Mouse (Mus musculus) B cell, adult 2 months (primary cell): ENCODE data around the gene Spata5.
"Not testable (repeated sequence)": the region's sequence is repeated elsewhere in the genome, so short reads cannot be mapped to it uniquely, and the experiment has no call there.

Source experiments
- DNase-seq, 2 experiments: peaks; one replicate each; pipeline ENCODE4 v3.0.0; 2022

Gene Spata5

DNA sequence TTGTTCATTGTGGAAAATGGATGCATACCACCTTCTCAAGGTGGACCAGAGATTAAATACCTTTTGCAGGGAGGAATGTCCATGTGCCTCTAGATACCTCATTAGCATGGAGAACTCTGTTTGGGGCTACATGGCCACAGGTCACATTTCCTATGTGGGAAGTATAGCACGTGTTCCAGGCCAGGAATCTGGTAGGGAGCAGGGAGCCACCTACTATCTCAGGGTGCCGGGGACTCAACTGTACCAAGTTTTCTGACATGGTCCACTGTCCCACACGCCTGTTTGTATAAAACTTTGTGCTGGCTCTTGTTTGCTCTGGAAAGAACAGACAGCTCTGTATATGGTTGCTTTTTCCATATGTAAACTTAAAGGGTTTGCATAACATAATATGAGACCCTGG is 158.0 kb downstream of the Spata5 start:
- DNase-seq, result no peak

GRCm38 (mm10) chr3:37584576-37584975 is 164.9 kb downstream of the Spata5 start:
- no peak for DNase-seq

DNA sequence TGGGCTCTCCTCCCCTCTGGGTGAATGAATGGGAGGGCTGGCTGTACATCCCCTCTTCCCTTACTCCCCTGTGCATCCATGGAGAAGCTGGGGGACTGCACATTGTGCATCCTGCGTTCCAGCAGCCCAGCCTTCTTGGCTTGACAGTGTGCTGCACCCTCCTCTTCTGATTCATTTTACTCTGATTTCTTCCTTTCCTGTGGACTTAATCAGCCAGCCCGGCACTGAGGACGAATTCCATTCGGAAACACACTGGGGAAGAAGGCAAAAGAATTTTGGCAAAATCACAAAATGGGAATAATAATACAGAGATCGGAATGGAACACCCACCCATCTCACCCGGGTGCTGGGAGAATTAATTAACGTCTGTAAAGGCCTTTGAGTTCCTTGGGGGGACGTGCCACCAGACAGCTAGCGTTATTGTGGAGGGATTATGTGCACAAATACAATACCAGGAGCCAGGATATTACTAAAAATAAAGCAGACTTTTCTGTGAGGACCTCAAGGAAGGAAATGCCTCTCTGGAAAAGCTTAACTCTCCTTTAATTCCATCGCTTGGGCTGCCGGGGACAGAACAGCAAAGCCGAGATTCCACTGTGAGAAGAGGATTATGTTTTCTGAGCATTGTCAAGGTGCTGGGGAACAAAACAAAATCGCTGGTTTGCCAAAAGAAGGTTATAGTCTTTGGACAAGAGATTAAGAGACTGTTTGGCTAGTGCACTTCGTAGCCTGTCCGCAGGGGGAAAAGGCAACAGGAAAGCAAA is 166.5 kb downstream of the Spata5 start:
- no peak for DNase-seq

DNA sequence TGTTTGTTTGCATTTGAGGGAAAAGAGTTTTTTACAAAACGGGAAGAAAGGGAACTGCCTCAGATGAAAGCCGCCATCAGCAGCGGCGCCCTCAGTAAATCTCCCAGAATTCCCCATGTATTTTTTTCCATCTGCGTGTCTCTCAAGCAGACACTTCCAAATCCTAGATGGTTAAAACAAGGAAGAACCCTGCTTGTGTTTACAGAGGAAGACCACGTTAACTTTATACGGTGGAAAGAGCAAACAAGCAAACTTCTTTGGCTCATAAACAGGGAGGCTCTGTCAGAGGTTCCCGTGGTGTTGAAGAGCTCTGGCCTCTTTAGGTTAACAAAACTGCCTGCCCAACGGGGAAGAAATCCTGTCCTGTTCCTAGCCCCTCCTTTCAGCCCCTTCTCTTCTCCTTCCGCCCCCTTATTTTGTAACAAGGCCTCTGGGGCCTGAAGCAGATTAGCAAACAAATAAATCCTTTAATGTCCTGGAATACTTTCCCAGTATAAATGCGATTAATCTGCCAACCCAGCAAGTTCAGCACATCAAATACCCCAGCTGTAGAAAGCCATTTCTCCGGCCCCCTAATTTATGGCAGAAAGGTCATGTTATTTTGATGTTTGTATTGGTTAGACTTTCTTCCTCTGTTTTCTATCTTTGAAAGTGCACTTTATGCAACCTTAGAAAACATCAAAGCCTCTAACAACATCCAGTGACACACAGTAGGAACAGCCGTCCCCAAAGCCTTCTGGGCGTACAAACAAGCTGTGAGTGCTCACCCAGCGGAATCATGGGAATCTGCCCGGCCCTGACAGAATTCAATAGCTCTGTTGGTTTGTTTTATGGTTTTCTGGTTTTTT is 167.3 kb downstream of the Spata5 start:
- no peak for DNase-seq

- DNase-seq, result no peak
Measured at GRCm38 (mm10) chr3:37595721-37596120, 176.0 kb downstream of the Spata5 start.

DNA sequence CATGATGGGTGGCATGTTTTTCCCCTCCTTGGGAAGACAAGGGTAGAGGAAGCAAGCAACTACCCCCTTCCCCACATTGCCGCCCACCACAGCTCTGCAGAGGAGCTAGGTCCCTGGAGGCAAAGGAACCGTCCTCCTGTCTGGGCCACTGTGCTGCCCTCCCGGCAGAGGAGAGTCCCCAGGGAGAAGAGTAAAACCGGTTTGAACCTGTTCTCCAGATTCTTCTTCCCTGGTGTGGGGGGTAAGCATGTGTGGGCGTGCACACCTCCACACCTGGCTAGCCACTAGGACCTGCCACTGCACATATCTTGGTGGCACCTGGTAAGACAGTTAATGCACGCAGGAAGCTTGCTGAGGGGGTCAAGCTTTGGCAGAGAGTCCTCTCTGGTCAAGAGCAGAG is 176.8 kb downstream of the Spata5 start:
- DNase-seq, result no peak

- DNase-seq, result no peak
Measured at GRCm38 (mm10) chr3:37597200-37597599, 177.5 kb downstream of the Spata5 start.

- DNase-seq, result not testable (repeated sequence)
Measured at GRCm38 (mm10) chr3:37599641-37600040, 179.9 kb downstream of the Spata5 start.

DNA sequence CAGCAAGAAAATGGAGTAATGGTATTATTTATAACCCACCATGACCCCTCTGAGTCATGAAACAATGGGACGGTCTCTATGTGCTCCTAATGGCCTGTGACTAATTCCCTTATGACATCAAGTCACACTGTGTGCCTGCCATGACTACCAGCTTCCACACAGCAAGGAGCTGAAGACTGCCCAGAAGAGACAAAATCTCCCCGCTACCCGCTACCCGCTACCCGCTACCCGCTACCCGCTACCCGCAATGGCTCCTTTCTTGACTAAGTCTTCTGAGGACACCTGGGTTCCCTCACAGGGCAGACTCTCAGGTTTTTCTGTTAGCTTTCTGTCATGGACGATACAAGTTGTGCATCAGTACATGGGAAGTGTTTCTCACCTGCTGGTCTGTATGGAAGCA is 182.7 kb downstream of the Spata5 start:
- DNase-seq, result no peak

- DNase-seq, result no peak
Measured at GRCm38 (mm10) chr3:37602890-37603289, 183.2 kb downstream of the Spata5 start.

- DNase-seq, result no peak
Measured at GRCm38 (mm10) chr3:37603541-37603940, 183.8 kb downstream of the Spata5 start.

DNA sequence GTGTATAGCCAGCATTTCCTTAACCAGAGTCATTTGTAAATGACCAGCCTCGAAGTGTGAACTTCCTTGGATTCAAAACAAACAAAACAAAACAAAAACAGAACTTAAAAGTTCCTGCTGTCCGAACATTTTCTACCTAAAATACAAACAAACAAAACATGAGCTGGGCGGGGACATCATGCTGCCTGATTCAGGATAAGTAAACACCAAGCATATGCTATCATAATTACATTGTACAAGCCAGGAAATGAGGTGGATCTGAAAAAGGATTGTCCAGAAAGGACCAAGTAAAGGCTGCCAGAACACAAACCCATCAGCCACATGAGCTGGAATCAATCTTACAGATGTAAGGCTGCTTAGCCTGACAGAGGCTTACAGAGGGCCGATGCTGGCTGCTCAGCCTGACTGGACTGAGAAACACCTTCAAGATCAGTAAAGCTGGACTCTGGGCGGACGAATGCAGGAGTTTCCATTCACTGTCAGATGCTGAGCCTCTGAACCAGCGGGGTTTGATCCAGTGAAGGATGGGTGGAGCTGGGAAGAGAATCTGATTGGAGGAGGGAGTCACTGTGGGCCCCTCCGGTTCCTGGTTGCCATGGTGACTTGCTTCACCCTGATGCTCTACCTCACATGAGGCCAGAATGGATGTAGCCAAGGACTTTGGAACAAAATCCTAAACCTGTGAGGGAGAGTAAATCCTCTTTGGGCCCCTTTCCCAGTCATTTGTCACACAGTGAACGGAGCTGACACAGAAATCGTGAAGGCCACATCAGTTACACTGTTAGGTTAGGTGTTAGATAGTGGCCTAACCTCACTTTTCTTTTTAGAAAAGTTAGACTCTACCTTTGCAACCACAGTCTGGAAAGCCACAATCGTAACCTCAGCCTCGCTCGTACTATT is 185.5 kb downstream of the Spata5 start:
- DNase-seq, result no peak

DNA sequence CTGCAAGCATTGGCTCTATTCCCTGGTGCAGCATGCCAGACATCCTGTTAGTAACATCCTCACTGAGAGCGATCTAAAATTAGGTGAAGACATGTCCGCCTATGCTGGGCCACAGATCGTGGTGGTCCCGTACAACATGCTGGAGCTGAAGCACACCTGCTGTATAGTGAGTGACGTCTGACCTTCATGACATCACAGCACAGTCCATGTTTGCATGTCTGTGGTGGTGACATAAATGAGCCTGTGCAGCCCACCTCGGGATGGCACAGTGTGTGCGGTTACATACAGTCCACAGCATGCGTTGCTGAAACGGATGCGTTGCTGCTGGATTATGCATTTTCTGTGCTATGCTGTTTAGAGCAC is 186.2 kb downstream of the Spata5 start:
- no peak for DNase-seq

- peak; percentile 35 to 42 for DNase-seq
Measured at GRCm38 (mm10) chr3:37608926-37609325, 189.2 kb downstream of the Spata5 start.

- no peak for DNase-seq
Measured at GRCm38 (mm10) chr3:37610670-37611069, 191.0 kb downstream of the Spata5 start.

- DNase-seq, result peak; percentile 20 to 30
Measured at GRCm38 (mm10) chr3:37613722-37614121, 194.0 kb downstream of the Spata5 start.

GRCm38 (mm10) chr3:37614878-37615650 is 195.4 kb downstream of the Spata5 start:
- DNase-seq, result no peak

DNA sequence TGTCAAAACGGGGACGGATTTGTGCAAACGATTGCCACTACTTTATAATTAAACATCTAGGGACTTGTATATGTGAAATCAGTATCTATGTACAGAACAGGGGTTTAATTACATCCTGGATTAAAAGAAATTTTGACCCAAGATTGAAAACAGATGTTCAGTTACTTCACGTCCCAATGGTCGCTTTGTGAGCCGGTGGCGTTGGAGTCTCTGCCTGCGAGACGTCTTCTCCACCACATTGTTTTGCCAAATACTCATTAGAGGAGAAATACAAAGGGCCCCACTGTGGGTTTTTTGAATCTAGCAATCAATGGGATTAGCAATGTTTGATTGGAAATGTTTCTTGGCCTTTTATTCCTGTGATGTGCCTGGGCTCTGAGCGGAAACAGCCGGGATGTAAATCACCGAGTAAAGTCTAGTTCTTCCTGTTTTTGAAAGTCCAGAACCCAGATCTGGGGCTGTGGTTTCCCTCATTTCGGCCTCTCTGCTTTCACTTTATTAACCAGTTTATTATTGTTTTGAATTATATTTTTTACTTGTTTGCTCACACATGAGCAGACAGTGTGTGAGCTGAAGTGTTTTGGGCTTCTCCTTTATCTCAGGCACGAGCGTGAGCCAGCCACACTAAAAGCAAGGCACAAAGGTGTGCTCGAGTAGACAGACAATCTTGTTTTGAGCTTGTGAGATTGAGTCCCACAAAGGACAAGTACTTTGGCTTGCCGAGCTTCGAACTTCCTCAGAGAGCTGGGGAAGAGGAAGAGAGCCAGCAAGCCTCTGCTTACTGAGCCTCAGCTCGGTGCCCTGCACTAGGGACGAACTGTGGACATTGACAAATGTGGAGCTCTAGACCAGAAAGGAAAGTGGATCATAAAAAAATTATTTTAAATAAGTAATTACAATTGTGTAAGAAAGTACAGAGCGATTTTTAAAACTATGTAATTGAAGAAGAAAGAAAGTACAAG is 197.2 kb downstream of the Spata5 start:
- peak; percentile 30 to 33 for DNase-seq
